Mouse (Mus musculus) kidney, postnatal 36 days (tissue): ENCODE measurements around the gene Ipmk.

Source experiments
- DNase-seq, 2 experiments: peaks; one replicate each; pipeline ENCODE4 v3.0.0; 2021 to 2022; ENCODE audit warnings: mixed read lengths in 2 of 2

Gene Ipmk

GRCm38 (mm10) chr10:71427381-71427780, 79.8 kb downstream of the Ipmk start:
- DNase-seq, result no peak

- peak; percentile 9 to 67 for DNase-seq
Observed at GRCm38 (mm10) chr10:71428246-71428864, 80.8 kb downstream of the Ipmk start.

DNA sequence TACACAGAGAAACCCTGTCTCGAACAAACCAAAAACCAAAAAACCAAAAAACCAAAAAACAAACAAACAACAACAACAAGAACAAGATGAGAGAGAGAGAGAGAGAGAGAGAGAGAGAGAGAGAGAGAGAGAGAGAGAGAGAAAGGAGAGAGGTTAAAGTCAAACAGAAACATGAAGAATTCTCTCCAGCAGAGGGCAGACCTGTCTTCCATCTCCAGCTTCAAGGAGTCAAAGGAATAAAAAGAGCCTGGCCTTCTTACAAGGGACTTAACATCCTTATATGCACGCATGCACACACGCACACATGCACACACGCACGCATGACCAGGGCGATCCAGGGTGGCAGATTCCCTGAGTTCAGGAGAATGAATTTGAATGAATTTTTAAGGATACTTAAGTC, 83.1 kb downstream of the Ipmk start:
- DNase-seq, result no peak

DNA sequence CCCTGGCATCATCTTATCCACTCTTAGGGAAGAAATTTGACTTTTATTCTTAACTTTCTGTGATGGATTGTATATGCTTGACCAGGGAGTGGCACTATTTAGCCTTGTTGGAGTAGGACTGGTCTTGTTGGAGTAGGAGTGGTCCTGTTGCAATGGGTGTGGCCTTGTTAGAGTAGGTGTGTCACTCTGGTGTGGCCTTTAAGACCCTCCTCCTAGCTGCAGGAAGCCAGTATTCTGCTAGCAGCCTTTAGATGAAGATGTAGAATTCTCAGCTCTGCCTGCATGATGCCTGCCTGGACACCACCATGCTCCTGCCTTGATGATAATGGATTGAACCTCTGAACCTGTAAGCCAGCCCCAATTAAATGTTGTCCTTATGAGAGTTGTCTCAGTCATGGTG, 95.5 kb downstream of the Ipmk start:
- DNase-seq, result no peak

GRCm38 (mm10) chr10:71447661-71448060, 100.1 kb downstream of the Ipmk start:
- no peak for DNase-seq

DNA sequence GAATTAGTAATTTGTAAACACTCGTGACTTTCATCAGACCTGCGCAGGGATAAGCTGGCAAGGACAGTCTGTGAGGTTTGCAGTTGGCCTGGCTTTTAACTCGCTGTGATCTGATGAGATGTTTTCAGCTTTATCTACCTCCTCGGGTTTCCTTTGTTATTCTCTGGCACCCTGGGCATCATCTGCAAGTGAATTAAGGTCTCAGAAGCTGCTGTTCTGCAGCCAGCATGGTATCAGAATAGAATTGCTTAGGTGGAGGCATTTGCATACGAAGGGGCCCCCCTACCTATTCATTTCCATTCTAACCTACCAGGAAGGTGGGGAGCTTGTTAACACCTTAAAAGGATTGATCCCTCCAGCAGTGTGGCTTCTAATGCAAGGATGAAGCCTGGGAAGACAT, 100.7 kb downstream of the Ipmk start:
- DNase-seq, result no peak

GRCm38 (mm10) chr10:71455355-71455754, 107.8 kb downstream of the Ipmk start:
- DNase-seq, result no peak

- DNase-seq, result peak; percentile 5 to 15
Observed at GRCm38 (mm10) chr10:71462371-71462770, 114.8 kb downstream of the Ipmk start.

- no peak for DNase-seq
Observed at GRCm38 (mm10) chr10:71464417-71464816, 116.9 kb downstream of the Ipmk start.

GRCm38 (mm10) chr10:71468315-71468714, 120.8 kb downstream of the Ipmk start:
- no peak for DNase-seq

DNA sequence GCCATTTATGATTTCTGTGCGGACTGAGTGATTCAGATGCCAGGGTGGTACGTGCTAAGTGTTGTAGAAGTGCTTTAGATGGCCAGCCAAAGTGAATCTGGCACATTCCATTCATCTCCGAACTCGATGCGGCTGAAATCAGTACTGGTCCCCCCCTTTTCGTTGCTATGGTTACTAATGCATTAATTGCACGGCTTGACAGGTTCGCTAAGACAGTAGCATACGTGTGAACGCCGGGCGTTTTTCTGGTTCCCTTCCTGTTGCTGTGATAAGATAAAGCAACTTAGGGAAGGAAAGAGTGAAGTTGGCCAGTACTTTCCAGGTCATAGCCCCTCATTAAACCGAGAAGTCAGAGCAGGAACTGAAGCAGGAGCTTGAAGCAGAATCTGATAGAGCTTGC, 122.2 kb downstream of the Ipmk start:
- DNase-seq, result no peak

GRCm38 (mm10) chr10:71472033-71472432, 124.5 kb downstream of the Ipmk start:
- DNase-seq, result no peak

DNA sequence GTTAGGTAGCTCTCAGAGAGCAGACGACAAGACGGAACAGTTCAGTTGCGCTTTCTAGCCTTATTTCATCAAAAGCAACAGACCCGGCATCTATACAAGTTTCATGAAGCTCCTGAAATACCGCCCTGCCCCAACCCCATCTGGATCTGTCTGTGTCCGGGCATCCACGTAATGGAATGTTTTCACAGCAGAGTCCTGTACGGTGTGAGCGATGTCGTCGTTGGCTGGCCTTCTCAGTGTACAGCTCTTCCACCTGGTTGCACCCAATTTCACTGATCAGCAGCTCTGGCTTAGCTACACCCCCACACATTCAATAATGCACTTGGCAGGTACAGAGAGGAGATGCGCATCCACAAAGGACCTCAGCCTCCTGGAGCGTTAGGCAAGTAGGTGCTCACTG, 126.0 kb downstream of the Ipmk start:
- no peak for DNase-seq

DNA sequence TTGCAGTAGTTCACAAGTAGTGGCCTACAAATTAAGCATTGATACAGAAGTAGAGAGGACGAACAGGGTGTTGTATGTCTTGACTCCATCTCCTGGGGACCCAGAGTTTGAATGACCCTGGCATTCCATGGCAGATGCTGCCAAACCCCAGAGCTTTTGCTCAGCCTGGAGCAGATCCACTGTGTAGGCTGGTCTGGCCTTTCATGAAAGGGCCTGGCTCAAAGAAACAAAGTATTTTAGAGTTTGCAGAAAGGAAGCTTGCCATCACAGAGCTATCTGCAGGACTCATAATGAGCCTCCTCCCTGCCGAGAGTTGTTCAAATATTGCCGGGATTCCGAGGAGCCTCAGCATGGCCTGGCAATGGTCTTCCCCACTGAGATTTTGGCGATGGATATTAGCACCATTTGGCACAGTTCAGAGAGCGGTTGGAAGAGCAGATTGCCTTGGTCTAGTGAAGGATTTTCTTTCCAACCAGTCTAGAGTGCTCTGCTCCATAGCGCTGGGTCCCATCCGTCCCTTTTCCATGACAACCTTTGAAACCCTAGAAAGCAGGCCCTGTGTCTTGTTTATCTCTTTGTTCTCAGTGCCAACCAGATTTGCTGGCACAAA, 129.0 kb downstream of the Ipmk start:
- no peak for DNase-seq

GRCm38 (mm10) chr10:71477147-71477546, 129.6 kb downstream of the Ipmk start:
- DNase-seq, result no peak

GRCm38 (mm10) chr10:71479700-71480325, 132.2 kb downstream of the Ipmk start:
- peak; percentile 55 to 84 for DNase-seq
